Mouse (Mus musculus): ENCODE measurements around the gene Ap1m1. TPM values are rescaled to one million over a fixed set of nuclear protein-coding genes. Genes with fewer than 3 reads are reported as not detected.

Gene Ap1m1
- total and polyA plus RNA-seq, 3 experiments: 39.4 to 93.8 (median 49.8) TPM

DNA sequence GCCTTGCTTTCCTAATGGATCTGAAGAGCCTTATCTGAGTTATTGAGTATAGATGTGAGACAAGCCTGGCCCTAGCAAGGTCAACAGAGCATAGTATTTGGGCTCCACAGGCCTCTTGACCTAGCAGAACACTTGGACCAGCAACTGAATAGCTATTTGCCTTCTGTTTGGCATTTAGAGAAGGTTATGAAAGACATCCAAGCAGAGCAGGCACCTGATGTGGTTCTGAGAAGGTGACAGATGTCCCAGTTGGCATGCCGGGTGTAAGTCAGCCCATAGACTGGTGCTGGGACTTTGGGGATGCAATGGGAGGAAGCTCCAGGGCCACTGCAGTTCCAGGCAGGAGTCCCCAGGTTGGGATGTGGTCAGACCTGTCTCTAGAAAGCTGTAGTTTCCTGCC, 2.4 kb downstream of the Ap1m1 start:
- Histone ChIP-seq H3K36me3 (replicated peaks) (peaks cover 54% of the 10 kb centered on the region), H3K27me3 (ENCODE audit: insufficient read depth, low read length) (no peaks in the 10 kb centered on the region), H3K4me3 (ENCODE audit: low read depth, low read length) (no peak overlapping the region), H3K4me1 (ENCODE audit: insufficient read depth, low read depth, low read length) (peaks cover 30% of the 10 kb centered on the region), H3K9me3 (replicated peaks) (no peaks in the 10 kb centered on the region)
- ATAC-seq (ENCODE audit: extremely low read depth, insufficient number of reproducible peaks, low FRiP score, poor library complexity, severe bottlenecking) (no peak), DNase-seq (ENCODE audit: low spot score) (no peak)
- TF ChIP-seq POLR2AphosphoS5 (IDR thresholded peaks at IDR 0.05; ENCODE audit: insufficient replicate concordance, low read depth, low read length) (no peak), GATA1 (IDR thresholded peaks at IDR 0.05; ENCODE audit: borderline replicate concordance, low read length) (no peak), TAL1 (conservative IDR thresholded peaks at IDR 0.05; ENCODE audit: low read depth, low read length) (no peak), CTCF (IDR thresholded peaks at IDR 0.05; ENCODE audit: low read depth, low read length) (no peak), GATA2 (IDR thresholded peaks at IDR 0.05; ENCODE audit: borderline replicate concordance, low read depth, low read length) (no peak)

DNA sequence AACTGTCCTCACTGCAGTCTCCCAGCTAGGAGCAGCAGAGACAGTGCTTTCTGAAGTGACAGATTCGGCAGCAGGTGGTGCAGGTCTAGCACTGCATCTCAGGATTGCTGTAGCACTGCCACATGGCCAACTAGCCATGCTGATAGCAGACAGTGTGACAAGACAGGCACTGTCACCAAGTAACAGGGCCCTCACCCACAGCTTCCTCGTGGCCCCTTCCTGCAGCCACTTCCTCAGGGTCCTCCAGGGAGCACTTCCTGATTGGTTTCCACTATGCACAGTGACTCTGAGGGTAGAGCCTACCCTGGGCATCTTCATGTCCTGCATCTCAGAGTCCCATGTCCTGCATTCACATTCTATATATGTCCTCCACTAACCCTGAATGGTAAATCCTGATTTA, 4.8 kb downstream of the Ap1m1 start:
- Histone ChIP-seq H3K36me3 (replicated peaks) (peaks cover 75% of the 10 kb centered on the region), H3K9me3 (replicated peaks) (no peaks in the 10 kb centered on the region), H3K27me3 (ENCODE audit: insufficient read depth, low read length) (no peaks in the 10 kb centered on the region), H3K4me3 (ENCODE audit: low read depth, low read length) (no peak overlapping the region), H3K4me1 (ENCODE audit: insufficient read depth, low read depth, low read length) (peaks cover 27% of the 10 kb centered on the region)
- ATAC-seq (ENCODE audit: extremely low read depth, insufficient number of reproducible peaks, low FRiP score, poor library complexity, severe bottlenecking): no peak
- DNase-seq (ENCODE audit: low spot score): no peak
- no peak for TF ChIP-seq GATA1 (IDR thresholded peaks at IDR 0.05; ENCODE audit: borderline replicate concordance, low read length)
- TF ChIP-seq TAL1 (conservative IDR thresholded peaks at IDR 0.05; ENCODE audit: low read depth, low read length): no peak
- TF ChIP-seq GATA2 (IDR thresholded peaks at IDR 0.05; ENCODE audit: borderline replicate concordance, low read depth, low read length): no peak
- no peak for TF ChIP-seq POLR2AphosphoS5 (IDR thresholded peaks at IDR 0.05; ENCODE audit: insufficient replicate concordance, low read depth, low read length)
- TF ChIP-seq CTCF (IDR thresholded peaks at IDR 0.05; ENCODE audit: low read depth, low read length): no peak

DNA sequence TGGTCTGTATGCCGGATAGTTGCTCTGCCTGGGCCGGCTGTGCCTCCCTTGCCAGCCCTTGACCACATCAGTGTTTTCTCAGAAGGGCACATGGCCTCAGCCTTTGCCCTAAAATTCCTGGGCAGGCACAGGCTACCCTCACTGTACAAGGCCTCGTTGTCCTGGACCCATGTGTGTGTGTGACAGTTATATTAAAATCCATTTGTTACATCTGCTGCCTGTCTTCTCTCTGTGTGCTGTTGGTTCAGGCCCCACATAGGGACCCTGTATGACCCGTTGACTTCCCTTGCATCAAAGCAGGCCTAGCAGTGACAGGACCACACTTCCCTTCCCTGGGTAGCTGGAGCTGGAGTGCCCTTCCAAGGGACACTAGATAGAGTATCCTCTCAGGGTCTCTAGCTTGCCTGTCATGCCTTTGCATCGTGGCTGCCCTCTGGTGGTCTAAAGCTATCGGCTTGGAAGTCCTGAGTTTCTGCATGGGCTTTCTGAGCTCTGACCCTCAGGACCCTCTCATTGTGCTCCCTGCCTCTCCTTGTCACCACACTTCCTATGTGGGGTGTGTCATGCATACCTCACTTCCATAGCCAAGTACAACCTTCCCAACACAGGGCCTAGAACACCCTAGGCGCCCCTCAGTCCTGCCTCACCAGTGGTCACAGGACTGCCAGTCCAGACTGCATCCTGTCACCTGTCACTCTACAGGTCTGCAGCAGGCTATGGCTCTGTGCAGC, 17.5 kb downstream of the Ap1m1 start:
- Histone ChIP-seq H3K4me3 (ENCODE audit: low read depth, low read length) (no peak overlapping the region), H3K36me3 (replicated peaks) (peaks cover 53% of the 10 kb centered on the region), H3K27me3 (ENCODE audit: insufficient read depth, low read length) (peaks cover 14% of the 10 kb centered on the region), H3K4me1 (ENCODE audit: insufficient read depth, low read depth, low read length) (peaks cover 8% of the 10 kb centered on the region), H3K9me3 (replicated peaks) (no peaks in the 10 kb centered on the region)
- ATAC-seq (ENCODE audit: extremely low read depth, insufficient number of reproducible peaks, low FRiP score, poor library complexity, severe bottlenecking) (no peak), DNase-seq (ENCODE audit: low spot score) (no peak)
- TF ChIP-seq CTCF (IDR thresholded peaks at IDR 0.05; ENCODE audit: low read depth, low read length) (peak; percentile 25; the same call in 1 of the 2 replicates), GATA2 (IDR thresholded peaks at IDR 0.05; ENCODE audit: borderline replicate concordance, low read depth, low read length) (no peak)

DNA sequence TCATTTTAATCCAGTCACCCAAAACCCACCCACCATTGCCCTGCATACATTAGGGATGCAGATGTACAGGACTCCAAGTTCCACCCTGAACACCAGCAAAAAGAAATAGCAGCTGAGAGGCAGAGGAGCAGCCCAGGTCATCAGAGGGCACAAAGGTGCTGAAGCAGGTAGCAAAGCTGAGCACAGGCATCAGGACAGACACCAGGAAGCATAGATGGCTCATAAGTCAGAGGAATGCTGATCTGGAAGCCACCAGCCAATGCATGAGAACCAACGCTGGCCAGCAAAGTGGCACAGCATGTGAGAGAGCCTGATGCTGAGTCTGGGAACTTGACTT, 18.1 kb downstream of the Ap1m1 start:
- Histone ChIP-seq H3K36me3 (replicated peaks) (peaks cover 48% of the 10 kb centered on the region), H3K9me3 (replicated peaks) (no peaks in the 10 kb centered on the region)
- TF ChIP-seq CTCF (IDR thresholded peaks at IDR 0.05; ENCODE audit: low read depth, low read length): no peak
- no peak for TF ChIP-seq TAL1 (conservative IDR thresholded peaks at IDR 0.05; ENCODE audit: low read depth, low read length)
- TF ChIP-seq POLR2AphosphoS5 (IDR thresholded peaks at IDR 0.05; ENCODE audit: insufficient replicate concordance, low read depth, low read length): no peak
- no peak for TF ChIP-seq GATA2 (IDR thresholded peaks at IDR 0.05; ENCODE audit: borderline replicate concordance, low read depth, low read length)
- TF ChIP-seq GATA1 (IDR thresholded peaks at IDR 0.05; ENCODE audit: borderline replicate concordance, low read length): no peak

DNA sequence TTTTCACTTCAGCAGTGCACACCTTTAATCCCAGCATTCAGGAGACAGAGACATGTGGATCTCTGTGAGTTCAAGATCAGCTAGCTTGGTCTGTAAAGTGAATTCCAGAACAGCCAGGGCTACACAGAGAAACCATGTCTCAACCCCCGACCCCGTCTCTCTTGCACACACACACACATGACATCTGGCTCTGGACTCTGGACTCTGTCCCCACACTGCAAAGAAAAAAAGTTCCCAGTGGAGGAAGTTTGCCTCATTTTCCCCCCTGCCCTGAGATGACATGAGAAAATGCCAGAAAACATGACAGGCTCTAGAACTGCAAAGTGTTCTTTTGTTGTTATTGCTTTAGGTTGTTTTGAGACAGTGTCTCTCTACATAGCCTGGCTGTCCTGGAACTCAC, 20.0 kb downstream of the Ap1m1 start:
- peaks cover 25% of the 10 kb centered on the region for H3K27me3 ChIP-seq (ENCODE audit: insufficient read depth, low read length)
- TF ChIP-seq CTCF (IDR thresholded peaks at IDR 0.05; ENCODE audit: low read depth, low read length) (no peak), TAL1 (conservative IDR thresholded peaks at IDR 0.05; ENCODE audit: low read depth, low read length) (no peak), GATA2 (IDR thresholded peaks at IDR 0.05; ENCODE audit: borderline replicate concordance, low read depth, low read length) (no peak), POLR2AphosphoS5 (IDR thresholded peaks at IDR 0.05; ENCODE audit: insufficient replicate concordance, low read depth, low read length) (no peak), GATA1 (IDR thresholded peaks at IDR 0.05; ENCODE audit: borderline replicate concordance, low read length) (no peak)
- DNase-seq (ENCODE audit: low spot score) (no peak), ATAC-seq (ENCODE audit: extremely low read depth, insufficient number of reproducible peaks, low FRiP score, poor library complexity, severe bottlenecking) (no peak)
- no peaks in the 10 kb centered on the region for H3K9me3 ChIP-seq (replicated peaks)
- H3K4me1 ChIP-seq (ENCODE audit: insufficient read depth, low read depth, low read length): peaks cover 8% of the 10 kb centered on the region
- H3K4me3 ChIP-seq (ENCODE audit: low read depth, low read length): no peak overlapping the region
- peaks cover 29% of the 10 kb centered on the region for H3K36me3 ChIP-seq (replicated peaks)

More for the DNA sequence above, 18.1 kb downstream of the Ap1m1 start:
- H3K27me3 ChIP-seq (ENCODE audit: insufficient read depth, low read length): peaks cover 17% of the 10 kb centered on the region
- ATAC-seq (ENCODE audit: extremely low read depth, insufficient number of reproducible peaks, low FRiP score, poor library complexity, severe bottlenecking) (no peak), DNase-seq (ENCODE audit: low spot score) (no peak)
- peaks cover 8% of the 10 kb centered on the region for H3K4me1 ChIP-seq (ENCODE audit: insufficient read depth, low read depth, low read length)
- no peak overlapping the region for H3K4me3 ChIP-seq (ENCODE audit: low read depth, low read length)

DNA sequence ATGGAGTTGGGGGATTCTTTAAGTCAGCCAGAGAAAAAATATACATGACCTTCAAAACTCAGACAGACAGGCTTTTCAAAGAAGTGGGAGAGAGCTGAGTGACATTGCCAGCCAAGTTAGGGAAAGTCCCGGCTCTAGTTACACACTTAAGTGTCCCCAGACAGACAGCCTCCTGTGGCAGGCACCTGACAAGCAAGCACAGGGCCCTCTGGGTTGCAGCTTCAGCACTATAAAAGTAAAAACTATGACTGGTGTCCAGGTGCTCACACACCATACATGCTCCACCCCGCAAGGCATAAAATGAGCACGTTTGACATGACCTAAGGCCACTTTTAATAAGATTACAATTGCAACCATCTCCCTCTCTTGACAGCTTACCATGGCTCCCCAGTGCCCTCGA, 20.8 kb downstream of the Ap1m1 start:
- TF ChIP-seq TAL1 (conservative IDR thresholded peaks at IDR 0.05; ENCODE audit: low read depth, low read length) (no peak), CTCF (IDR thresholded peaks at IDR 0.05; ENCODE audit: low read depth, low read length) (no peak), POLR2AphosphoS5 (IDR thresholded peaks at IDR 0.05; ENCODE audit: insufficient replicate concordance, low read depth, low read length) (no peak), GATA1 (IDR thresholded peaks at IDR 0.05; ENCODE audit: borderline replicate concordance, low read length) (no peak), GATA2 (IDR thresholded peaks at IDR 0.05; ENCODE audit: borderline replicate concordance, low read depth, low read length) (no peak)
- no peak overlapping the region for H3K4me3 ChIP-seq (ENCODE audit: low read depth, low read length)
- ATAC-seq (ENCODE audit: extremely low read depth, insufficient number of reproducible peaks, low FRiP score, poor library complexity, severe bottlenecking): no peak
- DNase-seq (ENCODE audit: low spot score): no peak
- H3K4me1 ChIP-seq (ENCODE audit: insufficient read depth, low read depth, low read length): peaks cover 12% of the 10 kb centered on the region
- peaks cover 29% of the 10 kb centered on the region for H3K27me3 ChIP-seq (ENCODE audit: insufficient read depth, low read length)
- peaks cover 22% of the 10 kb centered on the region for H3K36me3 ChIP-seq (replicated peaks)
- no peaks in the 10 kb centered on the region for H3K9me3 ChIP-seq (replicated peaks)

Measured in G1E (cell line).